Mouse (Mus musculus) hindbrain, embryonic 12.5 days (tissue): ENCODE measurements at regions not wholly inside any gene's neighbourhood (a gene's known extent, or its start where the extent isn't known, plus 50 kb on each side); places are given as distances from the start of the nearest gene placed in this dataset.

ENCODE experiments used
- ATAC-seq: fragments of 200-750 bp; cut with Nextera tagmentation; 2 replicates; pipeline ENCODE4 v1.8.0; 2017; ENCODE audit warnings: moderate TSS enrichment; ENCODE audit not compliant: low FRiP score
- H3K27ac ChIP-seq: fragments of 300-500 bp; sonication (generic); 2 replicates; pipeline ENCODE4 v1.5.1; 2016; ENCODE audit warnings: mild to moderate bottlenecking
- H3K27me3 ChIP-seq: fragments of 300-500 bp; sonication (generic); 2 replicates; pipeline ENCODE4 v1.6.1; 2016; ENCODE audit warnings: mild to moderate bottlenecking
- H3K36me3 ChIP-seq: fragments of 300-500 bp; sonication (generic); 2 replicates; pipeline ENCODE4 v1.6.1; 2016; ENCODE audit warnings: mild to moderate bottlenecking
- H3K4me1 ChIP-seq: fragments of 300-500 bp; sonication (generic); 2 replicates; pipeline ENCODE4 v1.6.1; 2016
- H3K4me2 ChIP-seq: fragments of 300-500 bp; sonication (generic); replicated peaks from 2 replicates; pipeline ENCODE4 v1.6.1; 2016; ENCODE audit warnings: mild to moderate bottlenecking
- H3K4me3 ChIP-seq: fragments of 300-500 bp; sonication (generic); 2 replicates; pipeline ENCODE4 v1.5.1; 2016; ENCODE audit warnings: mild to moderate bottlenecking
- H3K9ac ChIP-seq: fragments of 300-500 bp; sonication (generic); 2 replicates; pipeline ENCODE4 v1.6.1; 2016; ENCODE audit warnings: mild to moderate bottlenecking, moderate library complexity
- H3K9me3 ChIP-seq: fragments of 300-500 bp; sonication (generic); replicated peaks from 2 replicates; pipeline ENCODE4 v1.6.1; 2016; ENCODE audit warnings: mild to moderate bottlenecking
- WGBS: fragments of 180-500 bp; shearing (Covaris S2); methylation state at CpG from one replicate; pipeline ENCODE4 v1.1.7; 2016; 5-methylcytosine and 5-hydroxymethylcytosine counted together

GRCm38 (mm10) chr4:131590136-131590535 is 248.0 kb downstream of the Ptpru start:
- H3K9ac ChIP-seq = no peak overlapping the region
- H3K4me2 ChIP-seq = no peak overlapping the region
- no peak for ATAC-seq
- no peak overlapping the region for H3K27ac ChIP-seq
- no peaks in the 10 kb centered on the region for H3K4me1 ChIP-seq
- no peaks in the 10 kb centered on the region for H3K27me3 ChIP-seq
- WGBS = 68% methylated on average over 4 of the region's 4 CpGs
- no peaks in the 10 kb centered on the region for H3K36me3 ChIP-seq
- H3K4me3 ChIP-seq = no peak overlapping the region
- H3K9me3 ChIP-seq = no peaks in the 10 kb centered on the region

- Histone ChIP-seq H3K4me1 (no peaks in the 10 kb centered on the region), H3K9ac (no peak overlapping the region), H3K36me3 (no peaks in the 10 kb centered on the region), H3K27me3 (no peaks in the 10 kb centered on the region), H3K4me3 (no peak overlapping the region), H3K9me3 (no peaks in the 10 kb centered on the region), H3K4me2 (no peak overlapping the region), H3K27ac (no peak overlapping the region)
- ATAC-seq = no peak
- 88% methylated on average over 5 of the region's 5 CpGs for WGBS
Observed at GRCm38 (mm10) chr4:131591456-131591855, 246.6 kb downstream of the Ptpru start.

- no peak for ATAC-seq
- H3K9me3 ChIP-seq = no peaks in the 10 kb centered on the region
- no peaks in the 10 kb centered on the region for H3K27me3 ChIP-seq
- no peaks in the 10 kb centered on the region for H3K4me1 ChIP-seq
- H3K9ac ChIP-seq = no peak overlapping the region
- WGBS = 86% methylated on average over 10 of the region's 10 CpGs
- H3K4me2 ChIP-seq = no peak overlapping the region
- no peaks in the 10 kb centered on the region for H3K36me3 ChIP-seq
- H3K27ac ChIP-seq = no peak overlapping the region
- no peak overlapping the region for H3K4me3 ChIP-seq
Observed at GRCm38 (mm10) chr4:131597996-131598395, 240.1 kb downstream of the Ptpru start.

GRCm38 (mm10) chr4:131614434-131614833 is 223.7 kb downstream of the Ptpru start:
- no peaks in the 10 kb centered on the region for H3K4me1 ChIP-seq
- H3K27ac ChIP-seq = no peak overlapping the region
- WGBS = 78% methylated on average over 8 of the region's 8 CpGs
- no peaks in the 10 kb centered on the region for H3K36me3 ChIP-seq
- ATAC-seq = no peak
- no peak overlapping the region for H3K9ac ChIP-seq
- no peak overlapping the region for H3K4me3 ChIP-seq
- no peaks in the 10 kb centered on the region for H3K9me3 ChIP-seq
- H3K4me2 ChIP-seq = no peak overlapping the region
- no peaks in the 10 kb centered on the region for H3K27me3 ChIP-seq

- no peak overlapping the region for H3K9ac ChIP-seq
- no peaks in the 10 kb centered on the region for H3K4me1 ChIP-seq
- no peak overlapping the region for H3K4me3 ChIP-seq
- no peaks in the 10 kb centered on the region for H3K9me3 ChIP-seq
- H3K27ac ChIP-seq = no peak overlapping the region
- no peaks in the 10 kb centered on the region for H3K36me3 ChIP-seq
- no peak overlapping the region for H3K4me2 ChIP-seq
- ATAC-seq = no peak
- WGBS = 88% methylated on average over 12 of the region's 12 CpGs
- H3K27me3 ChIP-seq = no peaks in the 10 kb centered on the region
Observed at GRCm38 (mm10) chr4:131615587-131615986, 222.5 kb downstream of the Ptpru start.

GRCm38 (mm10) chr4:131638105-131638504 is 200.0 kb downstream of the Ptpru start:
- no peak overlapping the region for H3K4me2 ChIP-seq
- no peak for ATAC-seq
- WGBS = 85% methylated on average over 5 of the region's 5 CpGs
- H3K4me3 ChIP-seq = no peak overlapping the region
- no peak overlapping the region for H3K9ac ChIP-seq
- H3K27ac ChIP-seq = no peak overlapping the region
- H3K36me3 ChIP-seq = no peaks in the 10 kb centered on the region
- no peaks in the 10 kb centered on the region for H3K4me1 ChIP-seq
- H3K27me3 ChIP-seq = no peaks in the 10 kb centered on the region
- H3K9me3 ChIP-seq = no peaks in the 10 kb centered on the region

GRCm38 (mm10) chr4:131656034-131656433 is 182.1 kb downstream of the Ptpru start:
- no peaks in the 10 kb centered on the region for H3K9me3 ChIP-seq
- WGBS = 55% methylated on average over 8 of the region's 8 CpGs
- H3K9ac ChIP-seq = no peak overlapping the region
- H3K4me2 ChIP-seq = no peak overlapping the region
- no peak overlapping the region for H3K4me3 ChIP-seq
- peaks cover 5% of the 10 kb centered on the region for H3K4me1 ChIP-seq
- H3K27me3 ChIP-seq = no peaks in the 10 kb centered on the region
- no peaks in the 10 kb centered on the region for H3K36me3 ChIP-seq
- no peak for ATAC-seq
- no peak overlapping the region for H3K27ac ChIP-seq

GRCm38 (mm10) chr4:131657922-131658321 is 180.2 kb downstream of the Ptpru start:
- 24% methylated on average over 10 of the region's 10 CpGs for WGBS
- Histone ChIP-seq H3K36me3 (no peaks in the 10 kb centered on the region), H3K9me3 (no peaks in the 10 kb centered on the region), H3K27ac (no peak overlapping the region), H3K9ac (no peak overlapping the region), H3K27me3 (no peaks in the 10 kb centered on the region), H3K4me3 (no peak overlapping the region), H3K4me1 (peaks cover 5% of the 10 kb centered on the region), H3K4me2 (no peak overlapping the region)
- ATAC-seq = no peak

GRCm38 (mm10) chr4:131660931-131661330 is 177.2 kb downstream of the Ptpru start:
- Histone ChIP-seq H3K9me3 (no peaks in the 10 kb centered on the region), H3K4me1 (peaks cover 5% of the 10 kb centered on the region), H3K4me3 (no peak overlapping the region), H3K9ac (no peak overlapping the region), H3K36me3 (no peaks in the 10 kb centered on the region), H3K4me2 (no peak overlapping the region), H3K27me3 (no peaks in the 10 kb centered on the region), H3K27ac (no peak overlapping the region)
- WGBS = 96% methylated on average over 2 of the region's 2 CpGs
- ATAC-seq = no peak

- H3K27me3 ChIP-seq = no peaks in the 10 kb centered on the region
- H3K9ac ChIP-seq = no peak overlapping the region
- H3K36me3 ChIP-seq = no peaks in the 10 kb centered on the region
- no peaks in the 10 kb centered on the region for H3K4me1 ChIP-seq
- no peak overlapping the region for H3K27ac ChIP-seq
- ATAC-seq = no peak
- no peak overlapping the region for H3K4me3 ChIP-seq
- no peak overlapping the region for H3K4me2 ChIP-seq
- 61% methylated on average over 10 of the region's 11 CpGs for WGBS
- H3K9me3 ChIP-seq = no peaks in the 10 kb centered on the region
Observed at GRCm38 (mm10) chr4:131671784-131672515, 166.1 kb downstream of the Ptpru start.

GRCm38 (mm10) chr4:131677966-131678365 is 160.1 kb downstream of the Ptpru start:
- H3K4me2 ChIP-seq = no peak overlapping the region

GRCm38 (mm10) chr4:131683176-131683575 is 154.9 kb downstream of the Ptpru start:
- Histone ChIP-seq H3K9me3 (no peaks in the 10 kb centered on the region; the same call in 1 of the 2 replicates), H3K4me3 (no peak overlapping the region), H3K4me2 (no peak overlapping the region), H3K27me3 (no peaks in the 10 kb centered on the region), H3K9ac (no peak overlapping the region), H3K4me1 (no peaks in the 10 kb centered on the region), H3K27ac (no peak overlapping the region), H3K36me3 (no peaks in the 10 kb centered on the region)
- no peak for ATAC-seq
- 85% methylated on average over 7 of the region's 7 CpGs for WGBS

More at GRCm38 (mm10) chr4:131677966-131678365, 160.1 kb downstream of the Ptpru start:
- ATAC-seq = no peak
- H3K36me3 ChIP-seq = no peaks in the 10 kb centered on the region
- no peaks in the 10 kb centered on the region for H3K9me3 ChIP-seq
- H3K27me3 ChIP-seq = no peaks in the 10 kb centered on the region
- no peak overlapping the region for H3K27ac ChIP-seq
- H3K9ac ChIP-seq = no peak overlapping the region
- WGBS = 82% methylated on average over 7 of the region's 7 CpGs
- no peaks in the 10 kb centered on the region for H3K4me1 ChIP-seq
- H3K4me3 ChIP-seq = no peak overlapping the region

- Histone ChIP-seq H3K9ac (no peak overlapping the region), H3K4me1 (no peaks in the 10 kb centered on the region), H3K27ac (no peak overlapping the region), H3K4me2 (no peak overlapping the region), H3K27me3 (no peaks in the 10 kb centered on the region), H3K36me3 (no peaks in the 10 kb centered on the region), H3K9me3 (no peaks in the 10 kb centered on the region; the same call in 1 of the 2 replicates), H3K4me3 (no peak overlapping the region)
- 94% methylated on average over 4 of the region's 4 CpGs for WGBS
- ATAC-seq = no peak
Observed at GRCm38 (mm10) chr4:131685544-131685943, 152.5 kb downstream of the Ptpru start.
